Mouse (Mus musculus) bone marrow macrophage, adult 2 months (primary cell): Measurements from ENCODE around the gene Gpx1.

Experiments
- CTCF ChIP-seq: IDR thresholded peaks from 2 replicates; pipeline ENCODE4 v1.5.1; 2012; ENCODE audit warnings: low read depth, mild to moderate bottlenecking, low read length, moderate library complexity
- POLR2A ChIP-seq: IDR thresholded peaks from 2 replicates; pipeline ENCODE4 v1.6.1; 2012; ENCODE audit warnings: mild to moderate bottlenecking, low read depth, low read length, borderline replicate concordance

- TF ChIP-seq CTCF (no peak), POLR2A (no peak)
These were observed 32.1 kb upstream of the Gpx1 start for GRCm38 (mm10) chr9:108306571-108306980.
